In genomic region chr7:97327376-97327775, GRCm38 (mm10) we compare ENCODE assay signal across 16 mouse cellular contexts.
"Had no signal": no experiment of that assay in that cellular context is flagged by ENCODE, and none has a peak within 500 bp of the region (broad histone marks: within the 10 kb centered on the region; RNA-seq: fewer than 3 reads in every experiment).

No protein-coding gene starts in this region.

- H3K27ac ChIP-seq: lung, embryonic 15.5 days; macrophage; midbrain, embryonic 12.5 days; midbrain, embryonic 15.5 days; neural tube, embryonic 12.5 days; stomach, embryonic 15.5 days; stomach, postnatal 0 days had no signal

- H3K9ac ChIP-seq: liver, postnatal 0 days; lung, embryonic 15.5 days; midbrain, embryonic 12.5 days; midbrain, embryonic 15.5 days; neural tube, embryonic 12.5 days; stomach, embryonic 15.5 days had no signal

- H3K4me2 ChIP-seq: lung, embryonic 15.5 days; midbrain, embryonic 12.5 days; midbrain, embryonic 15.5 days; neural tube, embryonic 12.5 days; stomach, embryonic 15.5 days had no signal

- H3K9me3 ChIP-seq: lung, embryonic 15.5 days; midbrain, embryonic 12.5 days; midbrain, embryonic 15.5 days; neural tube, embryonic 12.5 days; stomach, embryonic 15.5 days had no signal

- H3K36me3 ChIP-seq: lung, embryonic 15.5 days; midbrain, embryonic 12.5 days; midbrain, embryonic 15.5 days; stomach, embryonic 15.5 days had no signal

- H3K4me3 ChIP-seq: lung, embryonic 15.5 days; megakaryocyte, embryonic 14.5 days; midbrain, embryonic 12.5 days; midbrain, embryonic 15.5 days; neural tube, embryonic 12.5 days; stomach, embryonic 15.5 days had no signal

- DNase-seq: liver, postnatal 0 days; lung, adult 2 months; lung, postnatal 14 days; lung, postnatal 36 days; right cerebral cortex, postnatal 14 days; thymus, adult 2 months; thymus, postnatal 25 days; thymus, postnatal 4 days had no signal
